Mouse (Mus musculus) brain, embryonic 14.5 days (tissue): ENCODE measurements at regions not wholly inside any gene's neighbourhood (a gene's known extent, or its start where the extent isn't known, plus 50 kb on each side); places are given as distances from the start of the nearest gene placed in this dataset.

Source experiments
- CTCF ChIP-seq: fragments of 200-500 bp; IDR thresholded peaks from 2 replicates; pipeline ENCODE4 v1.5.1; 2012; ENCODE audit warnings: inconsistent platforms, mild to moderate bottlenecking, moderate library complexity, borderline replicate concordance; ENCODE audit not compliant: insufficient read depth, insufficient read length; ENCODE audit errors: extremely low read depth
- POLR2A ChIP-seq: fragments of 200-500 bp; IDR thresholded peaks from 2 replicates; pipeline ENCODE4 v1.6.1; 2012; ENCODE audit warnings: mild to moderate bottlenecking, inconsistent platforms, borderline replicate concordance; ENCODE audit not compliant: poor library complexity, insufficient read depth, insufficient read length, severe bottlenecking; ENCODE audit errors: extremely low read depth

DNA sequence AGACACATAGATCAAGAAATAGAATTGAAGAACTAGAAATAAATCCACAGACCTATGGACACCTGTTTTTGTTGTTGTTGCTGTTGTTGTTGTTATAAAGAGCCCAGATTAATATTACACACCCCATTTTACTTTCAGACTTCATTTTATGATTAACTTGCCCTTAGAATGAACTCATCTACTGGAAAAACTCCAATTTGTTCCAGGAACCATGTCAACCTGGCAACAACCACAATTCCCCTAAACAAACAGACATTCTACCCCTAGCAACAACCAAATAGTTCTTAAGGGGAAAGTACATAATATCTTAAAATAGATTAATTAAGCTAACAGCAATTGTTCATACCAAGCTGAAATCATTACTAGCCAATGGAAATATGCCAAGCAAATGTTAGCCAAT lies 646.1 kb downstream of the Gm9195 start:
- TF ChIP-seq CTCF (no peak), POLR2A (no peak)
